Mouse (Mus musculus): ENCODE data around the gene Stk19.

Gene Stk19

DNA sequence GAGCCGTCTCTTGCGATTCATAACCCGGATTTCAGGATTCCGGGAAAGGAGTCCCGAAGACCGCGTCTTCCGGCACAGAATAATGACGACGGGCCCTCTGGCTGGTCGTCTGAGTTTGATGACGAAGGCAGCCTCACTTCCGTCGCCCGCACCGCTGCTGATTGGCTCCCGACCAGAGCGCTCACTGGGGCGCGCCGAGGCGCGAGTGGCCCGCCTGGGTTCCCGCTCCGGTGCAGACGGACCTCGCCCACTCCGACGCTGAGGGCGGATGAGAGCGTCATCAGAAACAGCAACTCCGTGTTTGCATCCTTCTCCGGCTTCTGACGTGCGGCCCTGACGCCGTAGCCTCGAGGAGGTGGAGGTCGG lies at the start of gene Stk19, which contains the start of gene Dxo:
Gene Stk19 (minus strand): TSS at position 90 of the 366 bp plus-strand sequence.
Gene Dxo (plus strand): TSS at position 164 of the 366 bp plus-strand sequence.
- peak; percentile 97 for DNase-seq

DNA sequence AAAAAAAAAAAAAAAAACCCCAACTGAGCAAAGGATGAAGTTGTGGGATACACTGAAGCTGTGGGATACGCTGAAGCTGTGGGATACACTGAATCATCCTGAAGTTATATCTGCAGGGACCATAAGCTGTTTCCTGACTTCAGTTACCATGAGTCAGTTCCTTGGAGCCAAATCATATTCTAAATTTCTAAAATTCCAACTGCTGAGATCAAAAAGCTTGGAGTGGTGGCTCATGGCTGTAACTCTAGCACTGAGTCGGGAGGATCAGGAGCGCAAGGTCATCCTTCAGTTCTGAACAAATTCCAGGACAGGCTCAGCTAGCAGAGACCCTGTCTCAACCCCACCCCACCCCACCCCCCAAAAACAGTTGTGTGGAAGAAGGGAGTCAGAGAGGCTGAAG lies 48.9 kb upstream of the Stk19 start:
- DNase-seq = no peak

DNA sequence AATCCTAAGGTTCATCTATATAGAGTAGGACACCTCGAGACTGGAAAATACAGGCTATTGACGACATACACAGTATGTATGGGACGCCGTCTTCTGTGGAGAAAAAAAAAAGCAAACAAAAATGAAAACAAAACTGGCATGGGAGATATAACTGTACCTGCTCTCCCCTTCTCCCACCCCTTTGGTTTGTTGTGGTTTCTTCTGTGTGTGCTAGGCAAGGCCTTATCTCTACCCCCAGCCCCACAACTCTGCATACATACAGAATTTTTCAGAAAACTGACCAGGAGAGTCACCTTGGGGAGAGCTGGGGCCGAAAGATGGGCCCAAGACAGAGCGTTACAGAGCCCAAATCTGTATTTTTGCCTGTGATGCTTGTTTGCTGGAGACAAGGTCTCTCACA lies 48.0 kb upstream of the Stk19 start:
- DNase-seq = no peak

GRCm38 (mm10) chr17:34883332-34883731 lies 46.6 kb upstream of the Stk19 start:
- no peak for DNase-seq

- no peak for DNase-seq
Measured at GRCm38 (mm10) chr17:34881683-34882310, 45.1 kb upstream of the Stk19 start, which contains the start of gene Gm20547. Gene Gm20547, minus strand, starts transcription at chr17:34882042.

DNA sequence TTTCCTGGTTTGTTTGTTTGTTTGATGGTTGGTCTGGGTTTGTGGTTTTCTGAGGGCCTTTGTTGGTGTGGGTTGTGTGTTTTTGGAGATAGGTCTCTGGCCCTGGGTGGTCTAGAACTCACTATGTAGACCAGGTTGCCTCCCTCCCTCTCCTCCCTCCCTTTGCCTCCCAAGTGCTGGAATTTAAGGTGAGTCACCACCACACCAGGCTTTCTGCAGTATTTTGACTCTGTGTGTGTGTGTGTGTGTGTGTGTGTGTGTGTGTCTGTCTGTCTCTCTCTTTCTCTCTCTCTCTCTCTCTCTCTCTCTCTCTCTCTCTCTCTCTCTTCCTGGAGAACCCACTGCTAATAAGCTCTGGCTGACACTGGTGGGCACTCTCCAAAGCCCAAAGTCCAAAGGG lies 44.4 kb upstream of the Stk19 start:
- DNase-seq = no peak

DNA sequence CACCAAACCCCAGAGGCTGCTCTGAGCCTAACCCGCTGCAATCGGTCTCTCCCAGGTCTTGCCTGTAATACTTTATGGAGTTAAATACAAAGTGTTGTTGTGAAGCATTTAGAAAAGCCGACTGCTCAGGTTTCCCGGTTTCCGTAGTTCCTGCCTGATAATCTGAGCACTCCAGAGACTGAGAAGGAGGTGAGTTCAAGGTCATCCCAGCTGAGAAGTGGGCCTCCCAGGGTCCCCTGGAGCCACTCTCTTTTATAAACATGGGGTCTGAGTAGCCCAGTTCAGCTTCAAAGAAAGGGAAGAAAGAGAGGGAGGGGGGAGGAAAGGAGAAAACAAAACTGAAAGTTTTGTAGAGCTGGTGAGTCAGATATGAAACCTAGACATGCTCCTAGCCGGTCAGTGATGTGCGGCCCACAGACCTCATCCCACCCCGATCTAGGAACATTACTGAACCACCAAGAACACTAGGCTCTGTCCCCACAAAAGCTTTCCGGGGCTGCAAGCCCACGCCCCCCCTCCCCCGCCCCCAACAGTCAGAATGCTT lies 42.7 kb upstream of the Stk19 start, which contains the start of gene Zbtb12:
Gene Zbtb12 (plus strand): TSS at position 148 of the 544 bp plus-strand sequence.
- DNase-seq = no peak

- DNase-seq = no peak
Measured at GRCm38 (mm10) chr17:34874321-34874720, 37.6 kb upstream of the Stk19 start.

DNA sequence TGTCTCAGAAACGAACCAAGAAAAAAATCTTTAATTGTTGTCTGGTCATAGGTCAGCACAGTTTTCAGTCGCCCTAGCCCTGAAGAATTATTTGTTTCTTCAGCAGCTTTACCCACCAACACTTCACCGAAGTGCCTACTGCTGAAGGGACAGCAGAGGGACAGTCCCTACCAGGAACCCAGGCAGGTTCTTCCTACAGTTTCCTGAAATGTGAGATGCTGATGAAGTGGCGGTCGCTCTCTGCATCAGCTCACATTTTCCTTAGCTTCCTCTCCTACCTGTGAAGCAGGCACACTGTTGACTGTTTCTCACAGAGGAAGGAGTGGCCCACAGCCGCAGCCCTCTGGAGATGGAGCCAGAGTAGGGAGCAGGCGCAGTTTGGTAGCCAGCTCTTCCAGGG lies 29.2 kb upstream of the Stk19 start:
- DNase-seq = no peak

GRCm38 (mm10) chr17:34862416-34863081 lies 25.8 kb upstream of the Stk19 start, which contains the start of gene Cfb:
Gene Cfb, minus strand, starts transcription at chr17:34862518.
- no peak for DNase-seq

DNA sequence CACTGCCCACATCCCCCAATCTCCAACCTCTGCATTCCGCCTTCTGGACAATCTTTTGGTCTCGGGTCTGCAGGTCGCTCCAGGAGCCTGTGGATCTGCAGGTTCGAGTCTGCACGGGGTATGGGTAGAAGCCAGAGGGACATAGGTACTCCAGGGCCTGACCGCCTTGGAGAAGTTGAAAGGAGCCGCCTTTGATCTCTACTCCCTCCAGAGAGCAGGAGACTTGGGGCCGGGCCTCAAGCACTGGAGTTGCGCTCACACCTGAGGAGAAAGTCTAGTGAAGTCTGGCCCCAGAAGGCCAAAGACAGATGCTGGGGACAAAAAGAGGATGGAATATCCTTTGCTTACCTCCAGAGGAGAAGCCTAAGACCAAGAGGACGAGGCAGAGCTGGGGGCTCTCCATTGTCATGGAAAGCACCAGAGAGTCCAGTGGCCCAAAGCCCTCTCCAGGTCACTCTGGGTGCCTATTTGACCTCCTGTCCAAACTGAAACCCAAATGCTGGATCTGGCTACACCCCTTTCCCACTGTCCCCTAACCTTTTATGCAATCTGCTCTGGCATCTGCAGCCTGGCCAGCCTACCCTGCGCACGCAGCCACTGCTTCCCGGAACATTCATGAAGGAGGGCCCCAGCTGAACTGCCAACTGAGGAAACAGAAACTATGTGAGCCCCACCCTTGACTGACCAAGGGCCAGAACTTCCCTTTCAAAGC lies 25.1 kb upstream of the Stk19 start:
- DNase-seq = peak in 1 of 2 experiments; percentile 50

DNA sequence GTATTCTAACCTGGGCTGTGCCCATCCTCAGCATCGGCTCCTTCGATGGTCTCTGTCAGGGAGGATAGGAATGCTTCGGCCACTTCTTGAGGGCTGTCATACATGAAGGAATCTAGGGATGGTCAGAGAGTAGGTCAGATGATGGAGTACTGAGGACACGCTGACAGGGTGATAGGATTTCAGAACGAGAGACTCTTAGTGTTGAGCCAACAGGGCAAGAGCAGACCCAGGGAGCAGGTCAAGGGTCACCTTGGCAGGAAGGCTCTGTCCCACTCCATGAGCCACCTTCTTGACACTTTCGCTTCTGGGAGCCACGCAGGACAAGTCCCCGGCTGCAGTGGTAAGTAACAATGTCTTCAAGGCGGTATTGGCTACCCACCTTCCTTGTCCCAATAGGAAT lies 23.8 kb upstream of the Stk19 start:
- DNase-seq = no peak

GRCm38 (mm10) chr17:34858670-34859069 lies 21.9 kb upstream of the Stk19 start:
- no peak for DNase-seq

- DNase-seq = peak; percentile 43 to 64
Measured at GRCm38 (mm10) chr17:34855825-34856224, 19.1 kb upstream of the Stk19 start.

- DNase-seq = no peak
Measured at GRCm38 (mm10) chr17:34854761-34855160, 18.0 kb upstream of the Stk19 start.

DNA sequence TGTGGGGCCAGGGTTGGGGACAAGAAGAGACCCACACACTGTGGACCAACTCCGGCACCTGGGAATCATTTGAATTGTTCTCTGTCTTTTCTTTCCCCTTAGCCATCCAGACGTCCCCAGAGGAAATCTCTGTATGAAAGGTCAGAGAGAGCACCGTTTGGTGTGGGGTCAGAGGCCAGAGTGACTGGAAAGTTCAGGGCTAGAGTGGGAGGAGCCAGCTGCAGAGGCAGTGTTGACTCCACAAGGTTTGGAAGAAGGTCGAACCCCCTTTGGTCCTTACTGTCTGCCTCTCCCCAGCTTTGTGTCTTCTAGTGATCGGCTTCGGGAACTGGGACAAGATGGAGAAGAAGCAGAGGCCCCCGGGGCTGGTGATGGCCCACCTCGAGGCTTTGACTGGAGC lies 16.8 kb upstream of the Stk19 start:
- no peak for DNase-seq

- DNase-seq = peak in 1 of 2 experiments; percentile 20
Measured at GRCm38 (mm10) chr17:34850517-34851125, 13.9 kb upstream of the Stk19 start.

GRCm38 (mm10) chr17:34849722-34850516 lies 13.2 kb upstream of the Stk19 start, which contains the start of the genes Skiv2l and Nelfe:
Gene Skiv2l, minus strand, starts transcription at chr17:34850210.
Gene Nelfe, plus strand, starts transcription at chr17:34850391.
- DNase-seq = peak; percentile 98

DNA sequence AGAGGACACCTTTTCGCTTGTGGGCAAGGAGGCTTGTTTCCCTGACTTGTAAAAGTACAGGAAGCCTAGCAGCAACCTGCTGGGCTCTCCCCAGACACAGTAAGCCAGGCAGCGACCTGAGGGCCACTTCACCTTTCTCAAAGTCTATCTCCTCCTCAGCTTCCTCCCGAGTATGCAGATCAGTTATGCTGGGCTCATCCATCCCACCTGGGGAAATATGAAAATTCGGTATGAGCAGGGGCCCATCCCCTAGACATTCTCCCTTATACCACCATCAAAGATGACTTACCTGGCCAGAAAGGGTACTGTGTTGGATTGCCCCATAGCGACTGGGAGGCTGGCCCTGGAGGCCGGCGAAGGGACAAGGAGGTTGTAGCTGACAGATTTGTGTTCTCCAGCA lies 10.9 kb upstream of the Stk19 start:
- DNase-seq = no peak

DNA sequence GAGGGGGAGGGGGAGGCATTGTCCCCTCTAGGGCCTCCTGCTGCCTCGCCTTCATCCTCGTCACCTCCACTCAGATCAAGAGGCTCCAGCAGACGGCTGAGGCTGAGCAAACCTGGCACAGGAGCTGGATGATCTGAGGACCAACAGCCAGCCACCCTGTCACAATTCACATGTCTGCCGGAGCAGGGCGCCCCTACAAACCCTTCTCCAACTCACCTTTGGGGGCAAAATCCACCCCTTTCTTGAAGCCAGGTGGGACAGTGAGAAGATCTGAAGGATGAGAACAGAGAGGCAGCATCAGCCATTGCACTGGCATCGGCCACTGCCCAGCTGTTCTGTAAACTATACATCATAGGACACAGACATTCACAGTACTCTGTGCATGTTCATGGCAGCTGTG lies 10.4 kb upstream of the Stk19 start:
- no peak for DNase-seq

- peak in 1 of 2 experiments; percentile 24 for DNase-seq
Measured at GRCm38 (mm10) chr17:34844884-34845283, 8.1 kb upstream of the Stk19 start.

DNA sequence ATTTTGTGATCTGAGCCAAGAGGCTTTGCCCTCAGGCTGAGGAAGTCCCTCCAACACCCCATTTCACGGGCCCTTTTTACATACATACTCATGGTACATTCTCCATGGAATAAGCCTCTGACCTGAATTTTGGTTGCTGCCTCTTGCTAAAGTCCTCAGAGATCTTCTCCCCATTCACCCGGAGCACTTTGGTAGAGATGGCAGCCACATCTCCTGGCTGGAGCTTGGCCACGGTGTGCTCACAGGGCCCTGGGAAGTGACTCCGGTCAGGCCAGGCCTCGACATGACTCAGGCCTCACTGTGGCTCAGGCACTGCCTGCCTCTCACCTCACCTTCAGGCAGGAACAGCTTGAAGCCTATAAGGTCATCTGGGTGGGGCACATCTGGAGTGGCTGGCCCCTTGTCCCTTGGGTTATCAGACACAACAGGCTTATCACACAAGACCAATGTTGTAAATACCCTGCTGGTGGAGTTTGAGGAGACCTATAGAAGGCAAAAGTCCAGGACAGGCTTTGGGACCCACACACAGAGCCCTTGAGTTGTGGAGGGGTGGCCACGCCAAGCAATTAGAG lies 4.1 kb upstream of the Stk19 start:
- no peak for DNase-seq
